Mouse (Mus musculus): ENCODE measurements around the gene Gm21988. TPM values are rescaled to one million over a fixed set of nuclear protein-coding genes. Genes with fewer than 3 reads are reported as not detected.

The Gm21988 gene
- polyA plus RNA-seq, 1 experiment from 2014 or later, result 10.5 TPM

- 70% methylated on average over 5 of the region's 5 CpGs for WGBS
- Histone ChIP-seq H3K4me3 (ENCODE audit: low read depth, low read length) (no peak overlapping the region), H3K4me1 (ENCODE audit: control insufficient read depth, insufficient read depth, low read length) (peaks cover 29% of the 10 kb centered on the region), H3K27ac (replicated peaks; ENCODE audit: low read depth, low read length) (no peak overlapping the region), H3K36me3 (ENCODE audit: control insufficient read depth, insufficient read depth, low read length) (peaks cover 7% of the 10 kb centered on the region; the same call in 1 of the 2 replicates), H3K9me3 (ENCODE audit: control insufficient read depth, low read length) (no peaks in the 10 kb centered on the region), H3K27me3 (ENCODE audit: control insufficient read depth, insufficient read depth, low read length) (peaks cover 13% of the 10 kb centered on the region), H3K4me2 (ENCODE audit: low read depth, severe bottlenecking) (no peak overlapping the region), H3K9ac (ENCODE audit: low read length) (no peak overlapping the region)
- ATAC-seq (ENCODE audit: insufficient number of reproducible peaks, low FRiP score, low TSS enrichment, low read depth), result no peak
- DNase-seq (ENCODE audit: low spot score), result no peak
Observed at GRCm38 (mm10) chr11:70234037-70234436, 5.6 kb downstream of the Gm21988 start.

DNA sequence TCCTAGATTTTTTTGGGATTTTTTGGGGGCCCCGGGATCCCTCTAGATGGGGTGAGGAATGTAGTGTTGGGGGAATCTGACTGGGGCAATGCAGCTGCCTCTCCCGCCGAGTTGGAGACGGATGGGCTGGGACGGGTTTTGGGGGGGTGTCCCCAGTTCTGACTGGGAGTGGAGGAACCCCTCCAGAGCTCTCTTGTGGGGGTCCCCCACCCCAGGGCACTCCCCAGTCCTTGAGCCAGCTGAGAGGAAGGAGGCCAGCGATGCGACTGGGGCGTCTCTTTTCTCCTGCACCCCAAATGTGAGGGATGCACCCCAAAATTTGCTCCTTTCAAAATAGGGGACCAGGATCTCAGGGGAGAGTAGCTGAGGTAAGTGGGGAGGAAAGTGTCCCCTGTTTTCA lies 6.6 kb downstream of the Gm21988 start:
- H3K4me1 ChIP-seq (ENCODE audit: control insufficient read depth, insufficient read depth, low read length), result peaks cover 23% of the 10 kb centered on the region
- DNase-seq (ENCODE audit: low spot score) (no peak), ATAC-seq (ENCODE audit: insufficient number of reproducible peaks, low FRiP score, low TSS enrichment, low read depth) (no peak)
- H3K36me3 ChIP-seq (ENCODE audit: control insufficient read depth, insufficient read depth, low read length), result peaks cover 7% of the 10 kb centered on the region; the same call in 1 of the 2 replicates
- H3K27ac ChIP-seq (replicated peaks; ENCODE audit: low read depth, low read length), result no peak overlapping the region; the same call in 1 of the 2 replicates
- H3K9me3 ChIP-seq (ENCODE audit: control insufficient read depth, low read length), result no peaks in the 10 kb centered on the region
- H3K9ac ChIP-seq (ENCODE audit: low read length), result peak overlapping the region; percentile 67
- peak overlapping the region; percentile 61 for H3K4me2 ChIP-seq (ENCODE audit: low read depth, severe bottlenecking)
- peak overlapping the region; percentile 28; the same call in 1 of the 2 replicates for H3K4me3 ChIP-seq (ENCODE audit: low read depth, low read length)
- 39% methylated on average over 8 of the region's 8 CpGs for WGBS
- H3K27me3 ChIP-seq (ENCODE audit: control insufficient read depth, insufficient read depth, low read length), result peaks cover 23% of the 10 kb centered on the region

DNA sequence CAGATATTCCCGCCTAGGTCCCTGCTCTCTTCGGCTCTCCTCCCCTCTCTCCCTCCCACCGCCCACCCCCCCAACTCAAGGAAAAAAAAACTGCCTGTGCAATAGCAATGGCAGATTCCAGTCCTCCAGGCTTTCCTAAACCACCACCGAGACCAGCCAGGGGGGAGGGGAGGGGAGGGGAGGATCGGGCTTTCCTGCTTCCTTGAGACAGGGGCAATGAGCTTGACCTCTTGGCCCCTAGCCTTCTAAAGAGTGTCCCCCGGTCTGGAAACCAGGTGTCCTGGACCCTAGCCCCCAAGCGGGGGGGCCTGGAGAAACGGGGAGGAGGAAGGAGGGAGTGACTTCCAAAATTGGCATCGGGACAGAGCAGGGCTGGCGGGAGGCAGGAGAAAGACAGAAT lies 7.1 kb downstream of the Gm21988 start:
- Histone ChIP-seq H3K9ac (ENCODE audit: low read length) (peak overlapping the region; percentile 67), H3K36me3 (ENCODE audit: control insufficient read depth, insufficient read depth, low read length) (peaks cover 7% of the 10 kb centered on the region; the same call in 1 of the 2 replicates), H3K9me3 (ENCODE audit: control insufficient read depth, low read length) (no peaks in the 10 kb centered on the region), H3K27ac (replicated peaks; ENCODE audit: low read depth, low read length) (no peak overlapping the region; the same call in 1 of the 2 replicates), H3K4me3 (ENCODE audit: low read depth, low read length) (peak overlapping the region; percentile 28), H3K4me1 (ENCODE audit: control insufficient read depth, insufficient read depth, low read length) (peaks cover 23% of the 10 kb centered on the region), H3K27me3 (ENCODE audit: control insufficient read depth, insufficient read depth, low read length) (peaks cover 28% of the 10 kb centered on the region), H3K4me2 (ENCODE audit: low read depth, severe bottlenecking) (peak overlapping the region; percentile 61)
- ATAC-seq (ENCODE audit: insufficient number of reproducible peaks, low FRiP score, low TSS enrichment, low read depth) (no peak), DNase-seq (ENCODE audit: low spot score) (peak; percentile 80)
- WGBS, result 6% methylated on average over 9 of the region's 10 CpGs

DNA sequence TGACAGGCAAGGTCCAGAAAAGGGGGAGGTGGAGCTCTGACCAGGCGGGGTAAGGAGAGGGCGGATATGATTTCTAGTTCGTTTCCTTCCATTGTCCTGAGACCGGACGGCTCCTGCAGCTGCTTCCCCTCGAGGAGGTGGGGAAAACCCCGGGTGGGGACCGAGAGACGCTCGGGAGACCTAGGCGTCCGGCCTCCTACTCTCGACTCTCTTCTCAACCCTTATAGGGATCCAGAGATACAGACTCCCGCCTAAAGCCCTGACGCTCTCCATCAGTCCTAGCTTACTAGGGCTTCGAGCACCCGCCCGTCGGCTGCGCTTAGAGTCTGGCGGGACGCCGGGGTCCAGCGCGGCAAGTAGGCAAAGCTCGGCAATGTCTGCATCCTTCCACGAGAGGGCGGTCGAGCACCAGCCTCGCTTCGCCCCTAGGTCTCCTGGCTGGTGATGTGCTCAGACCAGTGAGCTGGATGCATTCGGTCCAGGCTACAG lies 9.3 kb downstream of the Gm21988 start:
- ATAC-seq (ENCODE audit: insufficient number of reproducible peaks, low FRiP score, low TSS enrichment, low read depth), result peak; percentile 27; the same call in 1 of the 2 replicates
- no peak overlapping the region for H3K27ac ChIP-seq (replicated peaks; ENCODE audit: low read depth, low read length)
- 2% methylated on average over 32 of the region's 32 CpGs for WGBS
- no peak overlapping the region for H3K9ac ChIP-seq (ENCODE audit: low read length)
- H3K4me2 ChIP-seq (ENCODE audit: low read depth, severe bottlenecking), result peak overlapping the region; percentile 37; the same call in 1 of the 2 replicates
- H3K4me1 ChIP-seq (ENCODE audit: control insufficient read depth, insufficient read depth, low read length), result peaks cover 20% of the 10 kb centered on the region
- H3K4me3 ChIP-seq (ENCODE audit: low read depth, low read length), result peak overlapping the region; percentile 21; the same call in 1 of the 2 replicates
- peak; percentile 94 for DNase-seq (ENCODE audit: low spot score)
- H3K36me3 ChIP-seq (ENCODE audit: control insufficient read depth, insufficient read depth, low read length), result peaks cover 7% of the 10 kb centered on the region; the same call in 1 of the 2 replicates
- H3K9me3 ChIP-seq (ENCODE audit: control insufficient read depth, low read length), result no peaks in the 10 kb centered on the region
- H3K27me3 ChIP-seq (ENCODE audit: control insufficient read depth, insufficient read depth, low read length), result peaks cover 51% of the 10 kb centered on the region

DNA sequence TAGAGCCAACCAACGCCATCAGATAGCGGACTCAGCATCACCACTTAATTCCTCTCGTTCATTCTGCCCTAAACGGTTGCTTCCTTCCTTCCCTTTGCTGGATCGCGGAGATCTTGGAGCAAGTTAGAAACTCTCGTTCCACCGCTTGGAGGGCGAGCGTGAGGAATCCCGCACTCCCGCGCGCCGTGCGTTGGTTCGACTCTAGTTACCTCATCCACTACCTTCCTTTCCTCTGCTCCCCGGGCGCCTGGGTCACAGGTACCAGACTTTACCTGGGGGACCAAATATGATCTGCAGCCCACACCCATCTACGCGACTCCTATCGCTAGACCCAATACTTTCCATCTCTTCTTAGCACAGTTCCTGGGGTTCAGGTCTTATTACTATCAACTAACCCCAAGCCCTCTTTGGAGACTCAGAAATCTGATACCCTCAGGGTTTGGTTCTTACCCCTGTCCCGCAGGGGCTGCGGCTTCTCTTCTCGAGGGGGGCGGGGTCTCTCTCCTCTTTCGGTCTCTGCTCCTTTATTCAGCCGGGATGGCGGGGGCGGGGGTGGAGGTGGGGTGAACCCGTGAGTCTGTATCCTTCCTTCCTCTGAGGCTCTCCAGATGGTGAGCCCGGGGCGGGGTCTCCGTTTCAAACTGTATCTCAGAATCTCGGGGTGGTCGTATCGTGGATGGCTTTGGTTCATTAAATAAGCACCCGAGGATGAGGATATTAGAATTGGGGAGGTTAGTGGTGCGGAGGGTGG lies 10.2 kb downstream of the Gm21988 start, which contains the start of gene Bcl6b:
Gene Bcl6b, minus strand, starts transcription at position 539 of the 751 bp plus-strand sequence.
- H3K27me3 ChIP-seq (ENCODE audit: control insufficient read depth, insufficient read depth, low read length), result peaks cover 55% of the 10 kb centered on the region
- peak within 1 kb of the TSS; percentile 37 for H3K4me2 ChIP-seq (ENCODE audit: low read depth, severe bottlenecking)
- DNase-seq (ENCODE audit: low spot score) (no peak), ATAC-seq (ENCODE audit: insufficient number of reproducible peaks, low FRiP score, low TSS enrichment, low read depth) (no peak)
- H3K27ac ChIP-seq (replicated peaks; ENCODE audit: low read depth, low read length), result no peak within 1 kb of the TSS
- peak within 1 kb of the TSS; percentile 21 for H3K4me3 ChIP-seq (ENCODE audit: low read depth, low read length)
- peaks cover 3% of the 10 kb centered on the region; the same call in 1 of the 2 replicates for H3K36me3 ChIP-seq (ENCODE audit: control insufficient read depth, insufficient read depth, low read length)
- H3K9ac ChIP-seq (ENCODE audit: low read length), result peak within 1 kb of the TSS; percentile 17; the same call in 1 of the 2 replicates
- 3% methylated on average over 39 of the region's 39 CpGs for WGBS
- H3K4me1 ChIP-seq (ENCODE audit: control insufficient read depth, insufficient read depth, low read length), result peaks cover 20% of the 10 kb centered on the region
- H3K9me3 ChIP-seq (ENCODE audit: control insufficient read depth, low read length), result no peaks in the 10 kb centered on the region

- peak overlapping the region; percentile 37 for H3K4me2 ChIP-seq (ENCODE audit: low read depth, severe bottlenecking)
- no peaks in the 10 kb centered on the region for H3K9me3 ChIP-seq (ENCODE audit: control insufficient read depth, low read length)
- no peaks in the 10 kb centered on the region for H3K36me3 ChIP-seq (ENCODE audit: control insufficient read depth, insufficient read depth, low read length)
- H3K4me3 ChIP-seq (ENCODE audit: low read depth, low read length), result peak overlapping the region; percentile 21
- DNase-seq (ENCODE audit: low spot score), result peak; percentile 82
- no peak overlapping the region; the same call in 1 of the 2 replicates for H3K9ac ChIP-seq (ENCODE audit: low read length)
- H3K4me1 ChIP-seq (ENCODE audit: control insufficient read depth, insufficient read depth, low read length), result peaks cover 20% of the 10 kb centered on the region
- 1% methylated on average over 19 of the region's 19 CpGs for WGBS
- no peak for ATAC-seq (ENCODE audit: insufficient number of reproducible peaks, low FRiP score, low TSS enrichment, low read depth)
- peaks cover 55% of the 10 kb centered on the region for H3K27me3 ChIP-seq (ENCODE audit: control insufficient read depth, insufficient read depth, low read length)
- no peak overlapping the region for H3K27ac ChIP-seq (replicated peaks; ENCODE audit: low read depth, low read length)
Observed at GRCm38 (mm10) chr11:70228828-70229227, 10.8 kb downstream of the Gm21988 start.

GRCm38 (mm10) chr11:70227661-70228245 lies 11.9 kb downstream of the Gm21988 start:
- ATAC-seq (ENCODE audit: insufficient number of reproducible peaks, low FRiP score, low TSS enrichment, low read depth) (no peak), DNase-seq (ENCODE audit: low spot score) (no peak)
- Histone ChIP-seq H3K4me2 (ENCODE audit: low read depth, severe bottlenecking) (peak overlapping the region; percentile 0; the same call in 1 of the 2 replicates), H3K9ac (ENCODE audit: low read length) (no peak overlapping the region), H3K36me3 (ENCODE audit: control insufficient read depth, insufficient read depth, low read length) (no peaks in the 10 kb centered on the region), H3K4me3 (ENCODE audit: low read depth, low read length) (no peak overlapping the region), H3K4me1 (ENCODE audit: control insufficient read depth, insufficient read depth, low read length) (peaks cover 12% of the 10 kb centered on the region), H3K27ac (replicated peaks; ENCODE audit: low read depth, low read length) (no peak overlapping the region), H3K27me3 (ENCODE audit: control insufficient read depth, insufficient read depth, low read length) (peaks cover 55% of the 10 kb centered on the region), H3K9me3 (ENCODE audit: control insufficient read depth, low read length) (no peaks in the 10 kb centered on the region)
- WGBS, result 85% methylated on average over 4 of the region's 4 CpGs

- Histone ChIP-seq H3K4me3 (ENCODE audit: low read depth, low read length) (0 out of 2 replicates have a peak overlapping the region, but pooled peaks have one; percentile 12), H3K27ac (replicated peaks; ENCODE audit: low read depth, low read length) (no peak overlapping the region), H3K9me3 (ENCODE audit: control insufficient read depth, low read length) (no peaks in the 10 kb centered on the region), H3K27me3 (ENCODE audit: control insufficient read depth, insufficient read depth, low read length) (peaks cover 55% of the 10 kb centered on the region), H3K9ac (ENCODE audit: low read length) (no peak overlapping the region), H3K36me3 (ENCODE audit: control insufficient read depth, insufficient read depth, low read length) (no peaks in the 10 kb centered on the region), H3K4me1 (ENCODE audit: control insufficient read depth, insufficient read depth, low read length) (peaks cover 7% of the 10 kb centered on the region), H3K4me2 (ENCODE audit: low read depth, severe bottlenecking) (peak overlapping the region; percentile 39; the same call in 1 of the 2 replicates)
- DNase-seq (ENCODE audit: low spot score) (no peak), ATAC-seq (ENCODE audit: insufficient number of reproducible peaks, low FRiP score, low TSS enrichment, low read depth) (no peak)
- 31% methylated on average over 5 of the region's 5 CpGs for WGBS
Observed at GRCm38 (mm10) chr11:70227126-70227525, 12.5 kb downstream of the Gm21988 start.

Data from limb, embryonic 11.5 days (tissue).